Mouse (Mus musculus): ENCODE data around the gene Zmiz1. TPM values are rescaled to one million over a fixed set of nuclear protein-coding genes. Genes with fewer than 3 reads are reported as not detected.

The Zmiz1 gene
- polyA plus RNA-seq, 1 experiment from 2014 or later, result 21.2 TPM

DNA sequence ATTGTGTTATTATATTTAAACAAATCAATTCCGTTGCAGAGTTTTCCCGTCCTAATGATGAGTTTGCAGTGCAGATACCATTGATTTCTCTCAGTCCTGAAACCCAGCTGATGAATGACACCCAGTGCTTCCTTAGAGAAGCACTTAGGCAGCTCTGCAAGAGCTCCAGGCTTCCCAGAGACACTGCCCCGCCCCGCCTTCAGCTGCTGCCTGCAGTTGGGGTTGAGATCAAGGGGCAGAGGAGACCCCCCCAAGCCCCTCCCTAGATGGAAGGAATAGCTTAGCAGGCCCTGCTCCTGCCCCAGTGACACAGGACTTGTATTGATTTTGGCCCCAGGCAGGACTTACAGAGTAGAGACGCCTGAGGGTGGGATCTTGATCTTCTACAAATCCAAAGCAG, 53.0 kb downstream of the Zmiz1 start:
- no peak overlapping the region for H3K4me3 ChIP-seq (ENCODE audit: low read length)
- no peak overlapping the region for H3K9ac ChIP-seq (ENCODE audit: low read depth, low read length)
- peaks cover 93% of the 10 kb centered on the region for H3K4me1 ChIP-seq (ENCODE audit: control insufficient read depth, insufficient read depth, low read length)
- peak overlapping the region; percentile 55; the same call in 1 of the 2 replicates for H3K27ac ChIP-seq (ENCODE audit: low read length)
- WGBS, result 17% methylated on average over 5 of the region's 5 CpGs
- no peak for ATAC-seq
- no peaks in the 10 kb centered on the region for H3K27me3 ChIP-seq (replicated peaks; ENCODE audit: control insufficient read depth, insufficient read depth, low read length)
- no peaks in the 10 kb centered on the region; the same call in 1 of the 2 replicates for H3K36me3 ChIP-seq (ENCODE audit: control insufficient read depth, insufficient read depth, low read length)
- H3K9me3 ChIP-seq (ENCODE audit: control insufficient read depth, low read length), result no peaks in the 10 kb centered on the region
- H3K4me2 ChIP-seq (ENCODE audit: low read depth, low read length), result no peak overlapping the region

DNA sequence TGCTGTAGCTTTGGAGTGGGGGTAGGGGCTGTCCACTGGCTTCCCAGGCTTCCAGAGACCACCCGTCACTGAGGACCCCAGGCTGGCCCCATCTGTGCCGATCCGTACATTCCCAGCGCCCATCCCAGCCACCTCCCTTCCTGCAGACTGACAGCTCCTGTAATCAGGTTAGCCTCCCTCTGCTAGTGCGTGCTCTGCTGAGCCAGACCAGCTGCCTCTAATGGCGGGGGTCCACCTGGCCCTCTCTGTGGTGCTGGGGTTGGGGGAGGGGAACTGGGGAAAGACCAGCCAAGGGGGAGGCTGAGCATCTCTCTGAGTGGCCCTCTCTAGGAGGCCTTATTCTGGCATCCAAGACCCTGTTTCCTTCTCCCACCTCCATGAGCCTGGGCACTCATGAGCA, 53.8 kb downstream of the Zmiz1 start:
- no peak for ATAC-seq
- Histone ChIP-seq H3K4me3 (ENCODE audit: low read length) (no peak overlapping the region), H3K9me3 (ENCODE audit: control insufficient read depth, low read length) (no peaks in the 10 kb centered on the region), H3K4me2 (ENCODE audit: low read depth, low read length) (no peak overlapping the region), H3K4me1 (ENCODE audit: control insufficient read depth, insufficient read depth, low read length) (peaks cover 93% of the 10 kb centered on the region), H3K27me3 (replicated peaks; ENCODE audit: control insufficient read depth, insufficient read depth, low read length) (no peaks in the 10 kb centered on the region), H3K27ac (ENCODE audit: low read length) (peak overlapping the region; percentile 59; the same call in 1 of the 2 replicates), H3K36me3 (ENCODE audit: control insufficient read depth, insufficient read depth, low read length) (no peaks in the 10 kb centered on the region; the same call in 1 of the 2 replicates), H3K9ac (ENCODE audit: low read depth, low read length) (0 out of 2 replicates have a peak overlapping the region, but pooled peaks have one; percentile 30)
- 31% methylated on average over 6 of the region's 6 CpGs for WGBS

GRCm38 (mm10) chr14:25513496-25513895, 54.5 kb downstream of the Zmiz1 start:
- Histone ChIP-seq H3K27me3 (replicated peaks; ENCODE audit: control insufficient read depth, insufficient read depth, low read length) (no peaks in the 10 kb centered on the region), H3K27ac (ENCODE audit: low read length) (peak overlapping the region; percentile 59), H3K4me1 (ENCODE audit: control insufficient read depth, insufficient read depth, low read length) (peaks cover 88% of the 10 kb centered on the region), H3K4me2 (ENCODE audit: low read depth, low read length) (no peak overlapping the region), H3K36me3 (ENCODE audit: control insufficient read depth, insufficient read depth, low read length) (no peaks in the 10 kb centered on the region; the same call in 1 of the 2 replicates), H3K9ac (ENCODE audit: low read depth, low read length) (0 out of 2 replicates have a peak overlapping the region, but pooled peaks have one; percentile 18), H3K9me3 (ENCODE audit: control insufficient read depth, low read length) (no peaks in the 10 kb centered on the region), H3K4me3 (ENCODE audit: low read length) (no peak overlapping the region)
- 52% methylated on average over 8 of the region's 8 CpGs for WGBS
- ATAC-seq, result no peak

DNA sequence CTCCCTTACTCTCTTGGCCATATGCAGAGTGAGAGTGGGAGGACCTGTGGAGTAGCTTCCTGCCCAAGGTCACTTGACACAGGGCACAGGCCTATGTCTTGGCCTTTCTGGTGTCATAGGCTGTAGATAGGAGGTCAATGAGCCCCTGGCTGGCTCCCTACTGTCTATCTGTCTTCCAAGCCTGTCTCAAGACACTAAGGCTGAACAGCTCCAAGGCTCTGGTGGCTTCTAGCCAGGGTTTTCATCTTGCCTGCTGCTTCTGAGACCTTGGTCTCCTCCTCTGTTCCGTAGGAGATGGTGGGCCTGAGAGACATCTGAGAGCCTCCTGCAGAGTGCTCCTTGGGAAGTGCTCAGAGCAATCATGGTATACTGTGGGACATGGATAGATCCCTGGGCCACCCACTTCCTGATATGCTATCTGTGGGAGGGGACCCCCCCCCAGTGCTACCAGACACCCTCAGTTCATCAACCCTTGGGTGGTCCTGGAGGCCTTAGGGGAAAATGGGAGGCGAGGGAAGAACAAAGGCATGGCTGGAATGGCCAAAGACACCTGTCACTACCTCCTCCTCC, 56.0 kb downstream of the Zmiz1 start:
- ATAC-seq, result no peak

DNA sequence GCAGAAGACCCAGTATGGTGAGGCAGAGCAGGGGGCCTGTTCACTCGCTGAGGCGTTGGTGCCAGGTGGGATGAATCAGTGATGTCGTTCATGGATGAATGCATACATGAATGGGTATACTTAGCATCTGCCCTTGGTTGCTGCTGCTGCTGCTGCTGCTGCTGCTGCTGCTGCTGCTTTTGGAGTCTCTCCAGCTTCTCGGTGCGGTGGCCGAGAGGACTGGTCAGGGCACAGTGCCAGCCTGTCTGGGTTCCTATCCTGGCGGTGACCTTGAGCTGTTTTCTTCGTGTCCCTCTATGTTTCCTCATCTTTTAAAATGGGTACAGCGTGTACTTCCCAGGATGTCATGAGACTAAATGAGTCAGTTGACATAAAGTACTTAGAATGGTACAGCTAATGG, 56.9 kb downstream of the Zmiz1 start:
- H3K27ac ChIP-seq (ENCODE audit: low read length), result no peak overlapping the region; the same call in 1 of the 2 replicates
- H3K9ac ChIP-seq (ENCODE audit: low read depth, low read length), result no peak overlapping the region
- no peak for ATAC-seq
- H3K4me1 ChIP-seq (ENCODE audit: control insufficient read depth, insufficient read depth, low read length), result peaks cover 85% of the 10 kb centered on the region
- 60% methylated on average over 9 of the region's 9 CpGs for WGBS
- no peak overlapping the region for H3K4me3 ChIP-seq (ENCODE audit: low read length)
- H3K9me3 ChIP-seq (ENCODE audit: control insufficient read depth, low read length), result no peaks in the 10 kb centered on the region
- no peaks in the 10 kb centered on the region for H3K27me3 ChIP-seq (replicated peaks; ENCODE audit: control insufficient read depth, insufficient read depth, low read length)
- no peak overlapping the region for H3K4me2 ChIP-seq (ENCODE audit: low read depth, low read length)
- H3K36me3 ChIP-seq (ENCODE audit: control insufficient read depth, insufficient read depth, low read length), result no peaks in the 10 kb centered on the region

More for the DNA sequence above, 56.0 kb downstream of the Zmiz1 start:
- no peaks in the 10 kb centered on the region for H3K36me3 ChIP-seq (ENCODE audit: control insufficient read depth, insufficient read depth, low read length)
- WGBS, result 52% methylated on average over 2 of the region's 2 CpGs
- H3K27me3 ChIP-seq (replicated peaks; ENCODE audit: control insufficient read depth, insufficient read depth, low read length), result no peaks in the 10 kb centered on the region
- H3K4me2 ChIP-seq (ENCODE audit: low read depth, low read length), result no peak overlapping the region
- no peaks in the 10 kb centered on the region for H3K9me3 ChIP-seq (ENCODE audit: control insufficient read depth, low read length)
- no peak overlapping the region for H3K27ac ChIP-seq (ENCODE audit: low read length)
- H3K4me1 ChIP-seq (ENCODE audit: control insufficient read depth, insufficient read depth, low read length), result peaks cover 85% of the 10 kb centered on the region
- no peak overlapping the region for H3K4me3 ChIP-seq (ENCODE audit: low read length)
- no peak overlapping the region for H3K9ac ChIP-seq (ENCODE audit: low read depth, low read length)

GRCm38 (mm10) chr14:25516640-25517591, 57.9 kb downstream of the Zmiz1 start:
- Histone ChIP-seq H3K4me3 (ENCODE audit: low read length) (no peak overlapping the region), H3K9ac (ENCODE audit: low read depth, low read length) (0 out of 2 replicates have a peak overlapping the region, but pooled peaks have one; percentile 1), H3K4me2 (ENCODE audit: low read depth, low read length) (no peak overlapping the region), H3K27me3 (replicated peaks; ENCODE audit: control insufficient read depth, insufficient read depth, low read length) (no peaks in the 10 kb centered on the region), H3K27ac (ENCODE audit: low read length) (peak overlapping the region; percentile 68), H3K36me3 (ENCODE audit: control insufficient read depth, insufficient read depth, low read length) (no peaks in the 10 kb centered on the region), H3K9me3 (ENCODE audit: control insufficient read depth, low read length) (no peaks in the 10 kb centered on the region), H3K4me1 (ENCODE audit: control insufficient read depth, insufficient read depth, low read length) (peaks cover 84% of the 10 kb centered on the region)
- 36% methylated on average over 13 of the region's 13 CpGs for WGBS
- ATAC-seq, result peak; percentile 69

DNA sequence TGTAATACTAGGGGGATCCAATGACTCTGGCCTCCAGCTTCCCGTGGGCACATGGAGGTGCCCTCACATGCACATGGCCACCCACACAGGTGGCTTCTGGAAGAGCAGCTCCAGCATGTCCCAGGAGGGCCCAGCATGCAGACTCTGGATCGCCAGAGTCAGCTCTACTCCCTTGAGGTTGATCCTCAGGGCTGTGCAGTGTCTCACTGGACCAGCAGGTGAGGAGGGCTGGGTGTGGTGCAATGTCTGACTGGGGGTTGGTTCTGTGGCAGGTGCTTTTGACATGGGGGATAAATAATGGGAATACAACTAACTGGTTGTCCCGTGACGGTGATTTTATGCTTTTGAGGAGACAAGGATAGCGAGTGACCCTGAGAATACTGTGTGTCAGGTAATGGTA, 59.7 kb downstream of the Zmiz1 start:
- WGBS, result 88% methylated on average over 5 of the region's 5 CpGs

DNA sequence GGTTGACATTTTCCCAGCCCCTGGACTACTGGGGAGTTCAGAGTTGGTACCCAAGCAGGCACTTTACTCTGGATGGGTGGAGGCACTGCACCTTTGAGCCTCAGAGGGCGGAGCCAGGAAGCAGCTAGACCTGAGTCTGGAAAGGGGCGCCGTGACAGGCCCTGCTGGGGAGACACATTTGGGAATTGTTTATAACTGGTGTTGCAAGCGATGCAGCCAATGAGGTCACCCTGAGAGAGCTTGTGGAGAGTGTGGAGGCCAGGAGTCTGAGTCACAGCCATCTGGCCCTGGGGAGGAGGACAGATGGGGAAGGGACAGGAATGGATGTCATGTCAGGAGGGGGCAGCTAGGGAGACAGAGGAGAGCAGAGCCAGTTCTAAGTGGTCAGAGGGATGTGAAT, 60.7 kb downstream of the Zmiz1 start:
- Histone ChIP-seq H3K4me2 (ENCODE audit: low read depth, low read length) (no peak overlapping the region), H3K9ac (ENCODE audit: low read depth, low read length) (no peak overlapping the region), H3K4me3 (ENCODE audit: low read length) (no peak overlapping the region), H3K9me3 (ENCODE audit: control insufficient read depth, low read length) (no peaks in the 10 kb centered on the region), H3K36me3 (ENCODE audit: control insufficient read depth, insufficient read depth, low read length) (no peaks in the 10 kb centered on the region; the same call in 1 of the 2 replicates), H3K27ac (ENCODE audit: low read length) (0 out of 2 replicates have a peak overlapping the region, but pooled peaks have one; percentile 1), H3K27me3 (replicated peaks; ENCODE audit: control insufficient read depth, insufficient read depth, low read length) (no peaks in the 10 kb centered on the region), H3K4me1 (ENCODE audit: control insufficient read depth, insufficient read depth, low read length) (peaks cover 86% of the 10 kb centered on the region)
- peak; percentile 13 for ATAC-seq
- 34% methylated on average over 4 of the region's 4 CpGs for WGBS

More for the DNA sequence above, 59.7 kb downstream of the Zmiz1 start:
- Histone ChIP-seq H3K27ac (ENCODE audit: low read length) (no peak overlapping the region), H3K9me3 (ENCODE audit: control insufficient read depth, low read length) (no peaks in the 10 kb centered on the region), H3K4me2 (ENCODE audit: low read depth, low read length) (no peak overlapping the region), H3K9ac (ENCODE audit: low read depth, low read length) (peak overlapping the region; percentile 22; the same call in 1 of the 2 replicates), H3K36me3 (ENCODE audit: control insufficient read depth, insufficient read depth, low read length) (no peaks in the 10 kb centered on the region), H3K27me3 (replicated peaks; ENCODE audit: control insufficient read depth, insufficient read depth, low read length) (no peaks in the 10 kb centered on the region), H3K4me3 (ENCODE audit: low read length) (no peak overlapping the region), H3K4me1 (ENCODE audit: control insufficient read depth, insufficient read depth, low read length) (peaks cover 84% of the 10 kb centered on the region)
- no peak for ATAC-seq

- Histone ChIP-seq H3K9ac (ENCODE audit: low read depth, low read length) (no peak overlapping the region), H3K4me2 (ENCODE audit: low read depth, low read length) (no peak overlapping the region), H3K4me1 (ENCODE audit: control insufficient read depth, insufficient read depth, low read length) (peaks cover 86% of the 10 kb centered on the region), H3K36me3 (ENCODE audit: control insufficient read depth, insufficient read depth, low read length) (no peaks in the 10 kb centered on the region; the same call in 1 of the 2 replicates), H3K9me3 (ENCODE audit: control insufficient read depth, low read length) (no peaks in the 10 kb centered on the region), H3K27me3 (replicated peaks; ENCODE audit: control insufficient read depth, insufficient read depth, low read length) (no peaks in the 10 kb centered on the region), H3K27ac (ENCODE audit: low read length) (no peak overlapping the region), H3K4me3 (ENCODE audit: low read length) (no peak overlapping the region)
- WGBS, result 79% methylated on average over 4 of the region's 4 CpGs
- ATAC-seq, result no peak
These were observed 61.6 kb downstream of the Zmiz1 start for GRCm38 (mm10) chr14:25520589-25520988.
